8 mouse cellular contexts compared by ENCODE assay signal in the genomic region with DNA sequence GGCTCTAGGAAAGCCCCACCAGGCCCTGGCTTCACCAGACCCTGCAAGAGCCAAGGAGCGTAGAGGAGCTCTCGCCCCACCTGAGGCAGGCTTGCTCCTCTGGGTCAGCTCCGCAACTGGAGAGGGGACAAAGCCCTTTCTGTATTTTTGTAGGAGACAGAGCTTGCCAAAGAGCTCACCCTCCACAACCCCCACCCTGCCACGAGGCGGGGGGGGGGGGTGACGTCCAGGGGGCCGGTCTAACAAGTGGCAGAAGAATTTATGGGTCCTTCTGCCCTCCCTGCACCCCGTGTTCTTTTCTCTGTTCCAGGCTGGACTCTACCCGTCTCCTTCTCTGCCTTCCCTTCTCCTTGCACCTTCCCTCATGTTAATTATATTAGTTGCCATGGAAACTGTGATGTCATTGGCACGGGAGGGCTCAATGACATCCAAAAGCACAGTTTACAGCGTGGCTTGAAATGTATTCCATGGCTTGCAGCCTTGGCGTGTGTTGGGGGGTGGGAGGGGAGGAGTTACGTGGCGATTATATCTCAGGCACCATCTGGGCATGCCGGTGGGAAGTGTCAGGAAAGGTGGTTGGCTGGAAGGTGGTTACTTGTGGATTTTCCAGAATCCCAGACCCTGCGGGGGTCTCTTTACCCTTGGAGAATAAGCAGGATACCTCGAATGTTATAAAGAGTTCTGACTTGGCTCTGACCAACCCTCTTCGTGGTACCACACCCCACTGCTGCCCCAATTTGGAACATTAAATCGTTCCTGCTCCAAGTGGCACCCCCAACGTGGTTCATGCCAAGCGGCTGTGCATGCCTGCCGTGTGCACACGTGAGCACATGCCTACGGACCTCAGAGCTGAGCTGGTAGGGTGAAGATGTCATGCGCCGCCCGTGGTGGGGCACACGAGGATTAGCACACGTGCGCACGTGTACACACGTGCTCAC.
DNase-seq lines count a peak whose midpoint lies in the region; ATAC-seq and TF ChIP-seq lines count a peak whose summit lies in the region.

No protein-coding gene starts in this region.

- peak; percentile 87 for ATAC-seq in forebrain, embryonic 12.5 days (ENCODE audit: low FRiP score)
- peak; percentile 88 for ATAC-seq in midbrain, embryonic 14.5 days (ENCODE audit: low FRiP score, low TSS enrichment)

- H3K36me3 ChIP-seq in forebrain, embryonic 12.5 days (replicated peaks), result no peaks in the 10 kb centered on the region
- no peaks in the 10 kb centered on the region for H3K36me3 ChIP-seq in midbrain, embryonic 14.5 days (ENCODE audit: control insufficient read depth, insufficient read depth, low read length)

- H3K9ac ChIP-seq in forebrain, embryonic 12.5 days, result peak overlapping the region; percentile 50
- H3K9ac ChIP-seq in midbrain, embryonic 14.5 days (replicated peaks; ENCODE audit: low read length), result peak overlapping the region; percentile 47

- H3K4me2 ChIP-seq in forebrain, embryonic 12.5 days, result peak overlapping the region; percentile 61
- peak overlapping the region; percentile 54 for H3K4me2 ChIP-seq in midbrain, embryonic 14.5 days (ENCODE audit: low read length)

- H3K4me3 ChIP-seq in forebrain, embryonic 12.5 days (replicated peaks), result peak overlapping the region; percentile 25
- peak overlapping the region; percentile 38 for H3K4me3 ChIP-seq in left cerebral cortex, adult 2 months
- H3K4me3 ChIP-seq in midbrain, embryonic 14.5 days (replicated peaks; ENCODE audit: low read depth, low read length), result peak overlapping the region; percentile 19

- H3K27me3 ChIP-seq in forebrain, embryonic 12.5 days, result no peaks in the 10 kb centered on the region; the same call in 1 of the 2 replicates
- H3K27me3 ChIP-seq in midbrain, embryonic 14.5 days (ENCODE audit: control insufficient read depth, insufficient read depth, low read length), result no peaks in the 10 kb centered on the region

- 47% methylated on average over 32 of the region's 32 CpGs for WGBS in forebrain, embryonic 12.5 days
- 47% methylated on average over 32 of the region's 32 CpGs for WGBS in midbrain, embryonic 14.5 days

- peak; percentile 35 for DNase-seq in urinary bladder, postnatal 14 days (ENCODE audit: low spot score)
- DNase-seq in urinary bladder, postnatal 25 days (ENCODE audit: low spot score), result no peak
- peak; percentile 82 for DNase-seq in hindlimb bud, embryonic 11.5 days (ENCODE audit: extremely low spot score, low read depth, low spot score)
- DNase-seq in left cerebral cortex, adult 2 months (ENCODE audit: extremely low spot score in 1 of 2, low spot score in 2 of 2), result peak; percentile 55 to 68
- peak; percentile 92 for DNase-seq in midbrain, embryonic 14.5 days
- DNase-seq in spleen, postnatal 4 days (ENCODE audit: low spot score in 2 of 2), result no peak
- no peak for DNase-seq in c-Kit-positive CD71-positive TER-119-positive erythroid progenitor cells, embryonic 14.5 days (ENCODE audit: low spot score)

- peaks cover 29% of the 10 kb centered on the region for H3K4me1 ChIP-seq in forebrain, embryonic 12.5 days
- peaks cover 12% of the 10 kb centered on the region for H3K4me1 ChIP-seq in midbrain, embryonic 14.5 days (ENCODE audit: control insufficient read depth, insufficient read depth, low read length)

- no peaks in the 10 kb centered on the region for H3K9me3 ChIP-seq in forebrain, embryonic 12.5 days
- H3K9me3 ChIP-seq in midbrain, embryonic 14.5 days (ENCODE audit: control insufficient read depth, low read length), result no peaks in the 10 kb centered on the region

- peak overlapping the region; percentile 85 for H3K27ac ChIP-seq in forebrain, embryonic 12.5 days
- H3K27ac ChIP-seq in left cerebral cortex, adult 2 months, result peak overlapping the region; percentile 92
- H3K27ac ChIP-seq in midbrain, embryonic 14.5 days (replicated peaks; ENCODE audit: low read depth, low read length), result peak overlapping the region; percentile 80

- TF ChIP-seq CTCF in left cerebral cortex, adult 2 months (IDR thresholded peaks at IDR 0.05), result no peak

- intact Hi-C loops in left cerebral cortex, adult 2 months (cut with DNase I), result loop anchor here (2.0 to 10.0 kb wide), 3 partner anchors 41 to 147 kb away; no protein-coding TSS in a partner anchor

Comparison
In these comparisons a context has a peak if more than half of its experiments do, and no peak if none do; other contexts are left out.
1. DNase-seq: peak in urinary bladder, postnatal 14 days (single experiment), hindlimb bud, embryonic 11.5 days (single experiment), left cerebral cortex, adult 2 months (2 of 2) and midbrain, embryonic 14.5 days (single experiment); none in urinary bladder, postnatal 25 days (single experiment), spleen, postnatal 4 days (0 of 2) and c-Kit-positive CD71-positive TER-119-positive erythroid progenitor cells, embryonic 14.5 days (single experiment).
2. Peak in every context shown above with its lines, with median percentiles within 50 percentile points of each other: H3K27ac ChIP-seq and H3K4me3 ChIP-seq.